Mouse (Mus musculus) gastrocnemius, postnatal 10 days (tissue): Measurements from ENCODE around the gene Idnk. TPM values are rescaled to one million over a fixed set of nuclear protein-coding genes. Genes with fewer than 3 reads are reported as not detected.
A peak's percentile ranks its signal among the peaks of the same experiment; 100 is the strongest.

Source experiments
- DNase-seq: peaks from one replicate; pipeline ENCODE4 v3.0.0; 2021; ENCODE audit warnings: mixed read lengths
- long read RNA-seq, 2 experiments: library from polyadenylated mRNA; stranded (forward); transcript quantifications; one replicate each; pipeline ENCODE4 v2.0.0; 2021
- total RNA-seq, 2 experiments: library from RNA; stranded (reverse); gene quantifications; 2 replicates each; pipeline ENCODE4 v1.2.3; 2021

The Idnk gene
- total RNA-seq: 1 to 10 TPM; 9.6 to 9.7 TPM
- long read RNA-seq, experiment 1, transcript Idnk-202 (4 exons, 1,462 nt): major isoform, 5 of 7 reads
- long read RNA-seq, experiment 1, partial matches to known transcripts: 0 of 7 reads
- long read RNA-seq, experiment 1, other reads (novel, unspliced or antisense): 2 of 7 reads
- long read RNA-seq, experiment 2, transcript Idnk-202 (4 exons, 1,462 nt): major isoform, 5 of 6 reads
- long read RNA-seq, experiment 2, partial matches to known transcripts: 0 of 6 reads
- long read RNA-seq, experiment 2, other reads (novel, unspliced or antisense): 1 of 6 reads

DNA sequence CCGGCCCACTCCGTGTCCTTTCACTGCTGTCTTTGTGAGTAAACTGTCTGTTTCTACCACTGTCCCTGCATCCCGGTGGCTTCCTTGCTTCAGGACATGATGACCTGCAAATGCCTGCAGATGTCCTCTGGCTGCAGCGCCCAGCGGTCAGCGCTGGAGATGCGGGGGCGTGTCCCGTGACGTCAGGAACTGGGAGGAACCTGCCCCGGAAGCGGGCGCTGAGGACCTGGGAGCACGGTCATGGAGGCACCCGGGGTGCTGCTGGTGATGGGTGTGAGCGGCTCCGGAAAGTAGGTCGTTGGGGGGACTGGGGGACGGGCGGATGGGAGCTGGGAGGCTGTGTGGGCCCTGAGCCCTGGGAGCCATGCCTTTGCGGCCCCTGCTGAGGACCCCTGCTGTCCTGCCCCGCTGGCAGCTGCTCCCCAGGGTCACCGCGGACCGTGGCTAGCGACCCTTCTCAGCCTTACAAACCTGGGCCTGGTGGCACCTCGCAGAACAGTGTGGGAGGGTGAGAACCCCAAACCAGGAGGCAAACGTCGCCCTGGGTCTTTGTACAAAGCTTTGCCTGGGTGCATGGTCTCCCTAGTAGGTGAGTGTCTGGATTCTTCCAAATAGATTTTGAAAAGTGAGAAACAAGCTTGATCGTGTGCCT is at the start of gene Idnk:
Gene Idnk, plus strand, starts transcription at position 203 of the 652 bp plus-strand sequence.
- peak; percentile 91 for DNase-seq

DNA sequence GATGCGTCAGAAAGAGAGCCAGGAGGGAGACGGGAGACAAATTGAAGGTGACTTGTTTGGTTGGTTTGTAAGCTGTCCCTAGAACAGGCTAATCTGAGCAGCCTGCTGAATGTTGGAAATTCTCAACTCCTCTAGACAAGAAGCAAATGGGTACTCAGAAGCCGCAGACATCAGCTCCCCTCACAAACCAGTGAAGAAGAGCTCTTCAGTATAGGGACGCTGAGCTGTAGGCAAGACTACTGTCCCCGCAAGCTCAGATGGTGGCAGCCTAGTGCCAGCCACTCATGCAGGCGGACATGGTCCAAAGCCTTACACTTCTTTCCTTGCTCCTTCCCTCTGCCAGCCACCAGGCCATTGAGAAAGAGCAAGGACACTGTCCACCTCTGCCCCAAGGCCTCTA is 46.1 kb upstream of the Idnk start:
- no peak for DNase-seq

DNA sequence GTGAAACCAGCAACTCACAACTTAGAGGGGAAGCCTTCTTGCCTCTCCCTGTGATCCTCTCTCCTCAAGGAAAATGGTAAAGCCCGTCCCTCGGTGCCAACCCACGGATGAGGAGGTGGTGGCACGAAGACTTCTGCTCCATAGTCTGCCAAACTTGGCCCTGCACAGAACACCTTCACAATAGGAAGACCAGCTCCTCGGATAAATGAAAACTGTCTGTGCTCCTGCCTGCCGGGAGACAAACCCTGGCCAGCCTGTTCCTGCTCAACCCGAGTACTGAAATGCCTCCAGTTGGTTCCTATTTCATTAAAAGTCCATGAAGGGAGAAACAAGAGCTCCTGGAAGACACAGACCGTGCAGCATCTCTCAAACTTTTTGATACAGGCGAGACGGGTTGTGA is 45.3 kb upstream of the Idnk start:
- no peak for DNase-seq

DNA sequence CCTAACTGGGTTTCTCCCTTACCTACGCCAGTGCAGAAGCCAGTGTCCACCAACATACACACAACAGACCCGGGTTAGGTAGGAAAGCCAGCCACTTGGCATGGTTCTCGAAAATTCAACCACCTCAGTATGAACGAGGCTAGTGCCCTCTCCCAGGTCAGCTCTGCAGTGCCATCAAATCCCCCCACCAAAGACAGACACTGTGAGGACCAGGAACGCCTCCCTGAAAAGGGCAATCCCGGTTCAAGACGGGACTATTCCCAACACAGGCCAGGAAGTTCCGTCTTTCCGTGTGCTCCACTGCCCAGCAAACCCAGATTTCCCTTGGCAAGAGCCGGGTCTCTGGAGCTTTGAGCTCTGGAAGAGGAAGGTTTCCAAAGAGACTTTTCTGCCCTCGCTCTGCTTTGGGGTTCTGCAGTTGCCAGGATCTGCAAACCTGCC is 44.8 kb upstream of the Idnk start:
- DNase-seq: no peak

- DNase-seq: peak; percentile 64
These were observed 44.2 kb upstream of the Idnk start, which contains the start of gene Klhl3 for GRCm38 (mm10) chr13:58113061-58113900. Gene Klhl3 (minus strand): TSS chr13:58113592.

DNA sequence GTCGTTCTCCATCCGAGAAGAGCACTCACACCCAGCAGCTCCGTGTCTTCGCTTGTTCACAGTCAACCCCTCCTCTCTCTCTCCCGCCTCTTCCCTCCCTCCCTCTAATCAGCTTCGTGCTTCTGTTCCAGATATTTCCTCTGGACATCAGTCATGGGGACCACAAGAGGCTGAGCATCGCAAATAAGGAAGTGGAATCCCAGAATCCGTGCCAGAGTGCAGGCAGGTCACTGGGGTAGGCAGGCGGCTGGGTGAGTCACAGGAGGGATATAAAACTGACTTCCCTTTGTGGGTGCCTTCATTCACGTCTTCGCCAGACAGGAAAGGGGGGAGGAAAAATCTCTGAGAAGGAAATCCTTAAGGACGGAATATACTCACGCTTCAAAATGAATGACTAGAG is 42.2 kb upstream of the Idnk start:
- DNase-seq: no peak

DNA sequence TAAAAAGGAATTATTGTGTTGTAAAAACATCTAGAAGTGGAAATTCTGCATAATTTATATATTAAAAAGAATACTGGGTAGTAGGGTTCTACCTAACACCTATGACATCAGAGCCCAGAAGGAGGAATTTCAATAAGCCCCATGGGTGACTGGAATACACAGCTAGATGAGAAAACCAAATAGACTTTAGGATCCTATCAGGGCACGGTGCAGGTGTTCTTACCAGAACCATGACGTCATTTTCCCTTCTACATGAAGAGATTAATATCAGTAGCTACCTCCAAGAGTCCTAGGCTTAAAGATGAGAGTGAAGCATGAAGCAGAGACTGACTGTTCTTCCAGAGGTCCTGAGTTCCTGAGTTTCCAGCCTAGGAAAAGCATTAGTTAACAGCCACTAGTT is 40.6 kb upstream of the Idnk start:
- DNase-seq: no peak

DNA sequence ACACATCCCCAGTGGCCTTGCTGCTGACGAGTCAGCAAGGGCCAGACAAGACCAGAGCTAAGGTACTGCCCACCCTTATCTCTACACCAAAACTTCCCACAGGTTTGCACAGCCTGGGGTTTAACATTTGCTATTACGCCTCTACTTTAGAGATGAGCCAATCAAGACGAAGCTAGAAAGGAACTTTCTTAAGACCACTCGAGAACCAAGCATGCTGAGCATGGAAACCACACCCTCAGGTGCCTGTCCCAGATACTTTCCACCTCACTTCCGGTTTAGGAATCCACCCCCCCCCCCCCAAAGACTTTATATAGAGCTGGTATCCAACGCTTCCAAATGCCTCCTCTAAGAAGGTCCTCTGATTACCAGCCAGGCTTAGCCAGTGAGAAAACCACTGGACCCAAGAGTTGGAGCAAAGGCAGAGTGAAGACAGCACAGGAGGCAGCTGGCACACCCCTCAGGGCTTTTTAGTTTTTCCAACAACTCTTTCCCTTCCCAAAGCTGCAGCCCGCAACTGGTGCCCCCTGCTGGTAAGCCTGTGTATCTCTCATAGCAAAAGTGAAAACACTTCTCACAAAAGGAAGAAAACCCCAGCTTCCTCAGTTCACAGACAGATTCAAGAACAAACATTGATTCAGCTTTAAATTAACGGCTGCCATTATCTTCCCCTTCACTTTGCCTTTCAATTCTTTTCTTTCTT is 40.0 kb upstream of the Idnk start:
- DNase-seq: peak; percentile 84

DNA sequence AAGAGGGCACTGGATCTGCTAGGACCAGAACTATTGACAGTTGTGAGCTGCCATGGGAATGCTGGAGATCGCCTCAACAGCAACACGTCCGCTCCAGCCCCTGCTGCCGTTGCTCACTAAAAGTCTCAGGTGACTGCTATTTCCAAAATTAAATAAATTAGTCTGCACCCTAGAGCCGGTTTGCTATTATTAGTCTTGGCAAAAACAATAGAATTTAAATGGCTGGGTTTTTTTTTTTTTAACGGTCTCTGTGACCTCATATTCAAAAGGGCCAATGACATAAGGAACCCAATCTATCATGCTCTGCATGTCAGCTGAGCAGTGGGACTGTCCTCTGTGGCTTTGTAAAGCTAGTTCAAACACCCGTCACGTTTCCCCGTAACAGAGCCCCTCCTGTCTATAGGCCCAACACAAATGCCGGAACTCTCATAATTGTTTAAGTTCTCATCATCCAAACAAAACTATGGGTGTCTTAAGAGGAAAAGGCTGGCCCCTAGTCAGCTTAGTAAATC is 34.6 kb upstream of the Idnk start:
- DNase-seq: no peak

DNA sequence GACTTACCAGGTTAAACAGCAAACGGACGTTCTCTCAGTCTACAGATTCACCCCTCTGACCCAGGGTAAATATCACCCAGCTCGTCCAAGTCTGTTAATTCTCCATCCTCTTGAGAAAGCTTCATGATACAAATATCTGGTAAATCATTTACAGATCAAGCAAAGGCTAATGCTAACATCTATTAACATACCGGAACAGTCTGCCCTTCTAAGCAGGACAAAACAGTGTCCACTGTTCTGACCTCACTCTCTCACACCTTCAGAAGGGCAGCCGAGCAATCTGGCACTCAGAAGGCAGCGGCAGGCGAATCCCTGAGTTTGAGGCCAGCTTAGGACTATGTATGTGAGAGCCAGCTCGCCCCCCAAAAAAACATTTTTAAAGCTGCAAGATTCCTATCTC is 34.1 kb upstream of the Idnk start:
- DNase-seq: no peak

GRCm38 (mm10) chr13:58124278-58124677 is 33.2 kb upstream of the Idnk start:
- DNase-seq: no peak

DNA sequence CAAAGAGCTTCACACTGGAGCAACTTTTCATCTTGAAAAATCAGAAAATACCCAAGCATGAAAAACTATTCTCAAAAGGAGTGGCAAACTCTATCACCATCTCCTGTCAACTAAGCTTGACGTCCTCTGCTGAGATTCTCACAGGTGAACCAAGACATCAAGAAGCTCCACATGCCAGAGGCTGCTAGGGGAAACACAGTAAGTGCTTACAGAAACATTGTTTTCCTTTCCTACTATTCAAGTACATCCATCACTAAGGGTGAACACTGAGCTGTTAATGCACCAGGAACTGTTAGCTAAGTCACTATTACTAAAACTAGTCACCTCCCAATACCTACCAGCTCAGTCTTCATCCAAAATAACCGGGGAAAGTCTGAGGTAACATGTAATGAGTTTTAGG is 32.5 kb upstream of the Idnk start:
- no peak for DNase-seq

GRCm38 (mm10) chr13:58126126-58126525 is 31.3 kb upstream of the Idnk start:
- no peak for DNase-seq

- DNase-seq: peak; percentile 15
These were observed 30.3 kb upstream of the Idnk start for GRCm38 (mm10) chr13:58126862-58127765.

GRCm38 (mm10) chr13:58127766-58128361 is 29.6 kb upstream of the Idnk start:
- peak; percentile 65 for DNase-seq

GRCm38 (mm10) chr13:58128396-58128767 is 29.1 kb upstream of the Idnk start, which contains the start of gene Hnrnpa0:
Gene Hnrnpa0 (minus strand): TSS chr13:58128556.
- DNase-seq: peak; percentile 99

GRCm38 (mm10) chr13:58128768-58129671 is 28.4 kb upstream of the Idnk start:
- peak; percentile 96 for DNase-seq

DNA sequence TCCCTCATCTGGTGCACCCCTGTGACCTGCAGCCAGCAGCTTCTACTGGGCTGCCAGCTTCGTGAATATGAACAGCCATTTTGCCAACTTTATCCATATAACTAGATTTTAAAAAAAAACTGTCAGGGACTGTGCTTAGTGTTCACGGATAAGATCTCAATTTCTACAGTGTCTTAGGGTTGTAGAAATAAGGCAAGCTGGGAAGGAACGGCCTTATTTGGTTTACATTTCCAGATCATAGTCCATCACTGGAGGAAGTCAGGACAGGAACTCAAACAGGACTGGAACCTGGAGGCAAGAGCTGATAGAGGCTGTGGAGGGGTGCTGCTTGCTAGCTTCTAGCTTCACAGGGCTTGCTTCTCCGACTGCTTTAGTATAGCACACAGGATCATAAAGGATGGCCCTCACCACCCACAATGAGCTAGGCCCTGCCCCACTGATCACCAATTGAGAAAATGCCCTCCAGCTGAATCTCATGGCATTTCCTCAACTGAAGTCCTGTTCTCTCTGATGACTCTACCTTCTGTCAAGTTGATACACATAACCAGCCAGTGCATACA is 27.7 kb upstream of the Idnk start:
- no peak for DNase-seq

- DNase-seq: no peak
These were observed 25.8 kb upstream of the Idnk start for GRCm38 (mm10) chr13:58131692-58132091.
